Mouse (Mus musculus) forebrain, embryonic 13.5 days (tissue): ENCODE measurements around the gene Calhm1. TPM values are rescaled to one million over a fixed set of nuclear protein-coding genes. Genes with fewer than 3 reads are reported as not detected.
"Not testable (repeated sequence)": the region's sequence is repeated elsewhere in the genome, so short reads cannot be mapped to it uniquely, and the experiment has no call there.

ENCODE experiments used
- ATAC-seq: fragments of 200-750 bp; cut with Nextera tagmentation; 2 replicates; pipeline ENCODE4 v1.8.0; 2017
- H3K27ac ChIP-seq: fragments of 300-500 bp; sonication (generic); 2 replicates; pipeline ENCODE4 v1.5.1; 2015; ENCODE audit warnings: inconsistent platforms, mild to moderate bottlenecking, moderate library complexity
- H3K27me3 ChIP-seq: fragments of 300-500 bp; sonication (generic); 2 replicates; pipeline ENCODE4 v1.6.1; 2015; ENCODE audit warnings: mild to moderate bottlenecking, inconsistent platforms
- H3K36me3 ChIP-seq: fragments of 300-500 bp; sonication (generic); 2 replicates; pipeline ENCODE4 v1.6.1; 2015; ENCODE audit warnings: mild to moderate bottlenecking, inconsistent platforms; ENCODE audit not compliant: poor library complexity, severe bottlenecking
- H3K4me1 ChIP-seq: fragments of 300-500 bp; sonication (generic); 2 replicates; pipeline ENCODE4 v1.6.1; 2015; ENCODE audit warnings: inconsistent platforms
- H3K4me2 ChIP-seq: fragments of 300-500 bp; sonication (generic); 2 replicates; pipeline ENCODE4 v1.6.1; 2015; ENCODE audit warnings: inconsistent platforms, mild to moderate bottlenecking, moderate library complexity
- H3K4me3 ChIP-seq: fragments of 300-500 bp; sonication (generic); 2 replicates; pipeline ENCODE4 v1.5.1; 2015; ENCODE audit warnings: mild to moderate bottlenecking, inconsistent platforms
- H3K9ac ChIP-seq: fragments of 300-500 bp; sonication (generic); 2 replicates; pipeline ENCODE4 v1.6.1; 2015; ENCODE audit warnings: mild to moderate bottlenecking, inconsistent platforms
- H3K9me3 ChIP-seq: fragments of 300-500 bp; sonication (generic); replicated peaks from 2 replicates; pipeline ENCODE4 v1.6.1; 2016; ENCODE audit warnings: inconsistent platforms
- WGBS: fragments of 180-500 bp; shearing (Covaris S2); methylation state at CpG from one replicate; pipeline ENCODE4 v1.1.7; 2015; 5-methylcytosine and 5-hydroxymethylcytosine counted together
- polyA plus RNA-seq: library from polyadenylated mRNA; unstranded; fragments of >200 nt; fragmentation: Nextera tagmentation; extraction: Ambion mirVana; gene quantifications from 2 replicates; pipeline ENCODE4 v1.2.1, GENCODE M21; 2015

The Calhm1 gene
- polyA plus RNA-seq, 1 experiment from 2014 or later, result not detected

GRCm38 (mm10) chr19:47149854-47150253 lies 5.8 kb upstream of the Calhm1 start:
- no peaks in the 10 kb centered on the region for H3K27me3 ChIP-seq
- H3K4me1 ChIP-seq, result no peaks in the 10 kb centered on the region
- no peaks in the 10 kb centered on the region for H3K36me3 ChIP-seq
- ATAC-seq, result no peak
- H3K9me3 ChIP-seq, result no peaks in the 10 kb centered on the region
- no peak overlapping the region for H3K4me3 ChIP-seq
- no peak overlapping the region for H3K27ac ChIP-seq
- H3K4me2 ChIP-seq, result no peak overlapping the region
- H3K9ac ChIP-seq, result no peak overlapping the region
- 76% methylated on average over 3 of the region's 4 CpGs for WGBS

- H3K9ac ChIP-seq, result no peak overlapping the region
- 80% methylated on average over 5 of the region's 5 CpGs for WGBS
Observed at GRCm38 (mm10) chr19:47148267-47148847, 4.3 kb upstream of the Calhm1 start.

DNA sequence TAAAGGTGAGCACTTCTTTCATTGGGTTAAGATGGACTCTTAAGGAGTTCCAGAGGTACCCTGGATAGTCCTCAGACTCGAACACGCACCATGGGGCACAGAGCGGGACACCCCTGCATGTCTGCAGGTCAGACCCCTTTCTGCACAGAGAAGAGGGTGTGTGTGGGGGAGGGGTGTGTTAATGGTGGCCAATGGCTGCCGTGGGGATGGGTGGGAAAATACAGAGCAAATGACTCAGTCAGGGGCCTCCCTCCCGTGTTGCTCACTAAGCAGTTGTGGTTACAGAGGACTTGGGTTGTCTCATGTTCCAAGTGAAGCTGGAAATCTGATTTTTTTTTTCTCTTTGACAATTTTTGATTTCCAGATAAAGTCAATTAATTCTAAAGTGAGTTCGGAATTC lies 1.6 kb downstream of the Calhm1 start:
- Histone ChIP-seq H3K4me3 (no peak overlapping the region), H3K27ac (no peak overlapping the region), H3K27me3 (no peaks in the 10 kb centered on the region), H3K36me3 (no peaks in the 10 kb centered on the region), H3K9me3 (no peaks in the 10 kb centered on the region), H3K4me1 (peaks cover 11% of the 10 kb centered on the region), H3K9ac (no peak overlapping the region), H3K4me2 (no peak overlapping the region)
- 78% methylated on average over 6 of the region's 6 CpGs for WGBS
- no peak for ATAC-seq

More at GRCm38 (mm10) chr19:47148267-47148847, 4.3 kb upstream of the Calhm1 start:
- no peaks in the 10 kb centered on the region for H3K27me3 ChIP-seq
- H3K4me3 ChIP-seq, result no peak overlapping the region
- no peaks in the 10 kb centered on the region for H3K4me1 ChIP-seq
- ATAC-seq, result no peak
- no peaks in the 10 kb centered on the region for H3K9me3 ChIP-seq
- no peak overlapping the region for H3K27ac ChIP-seq
- no peak overlapping the region for H3K4me2 ChIP-seq
- H3K36me3 ChIP-seq, result no peaks in the 10 kb centered on the region

DNA sequence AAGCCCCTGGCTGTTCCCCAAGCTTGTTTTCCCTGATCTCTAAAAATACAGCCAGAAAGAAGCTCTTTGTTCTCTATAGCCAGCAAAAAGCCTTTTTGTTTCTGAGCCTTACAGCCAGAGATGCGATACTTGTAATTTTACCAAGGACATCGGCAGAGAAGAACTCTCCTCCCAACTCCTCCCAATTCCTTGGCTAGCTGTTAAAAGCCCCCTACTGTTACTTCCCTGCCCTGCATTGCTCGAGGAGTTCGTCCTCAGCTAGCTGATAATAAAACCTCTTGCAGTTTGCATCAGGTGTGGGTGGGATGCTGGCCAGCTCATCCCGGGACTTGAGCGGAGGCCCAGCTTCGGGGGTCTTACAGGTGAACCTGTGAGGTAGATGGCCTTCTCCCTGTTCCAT lies 4.4 kb downstream of the Calhm1 start:
- H3K4me3 ChIP-seq, H3K4me2 ChIP-seq, ATAC-seq, H3K9ac ChIP-seq, H3K27me3 ChIP-seq, H3K36me3 ChIP-seq, H3K27ac ChIP-seq, H3K9me3 ChIP-seq: not testable (repeated sequence)
- 41% methylated on average over 7 of the region's 7 CpGs for WGBS
- H3K4me1 ChIP-seq, result peaks cover 19% of the 10 kb centered on the region

- H3K36me3 ChIP-seq, result peaks cover 7% of the 10 kb centered on the region; the same call in 1 of the 2 replicates
- ATAC-seq, result peak; percentile 53; the same call in 1 of the 2 replicates
- peak within 1 kb of the TSS; percentile 54 for H3K9ac ChIP-seq
- peak within 1 kb of the TSS; percentile 17 for H3K4me3 ChIP-seq
- H3K27ac ChIP-seq, result no peak within 1 kb of the TSS
- peaks cover 19% of the 10 kb centered on the region for H3K4me1 ChIP-seq
- H3K27me3 ChIP-seq, result no peaks in the 10 kb centered on the region
- peak within 1 kb of the TSS; percentile 54 for H3K4me2 ChIP-seq
- 12% methylated on average over 28 of the region's 28 CpGs for WGBS
- H3K9me3 ChIP-seq, result no peaks in the 10 kb centered on the region
Observed at GRCm38 (mm10) chr19:47137771-47138421, 6.2 kb downstream of the Calhm1 start, which contains the start of gene Calhm2. Gene Calhm2, minus strand, starts transcription at chr19:47138294.

- peaks cover 14% of the 10 kb centered on the region for H3K36me3 ChIP-seq
- peak overlapping the region; percentile 54 for H3K4me2 ChIP-seq
- H3K9ac ChIP-seq, result 0 out of 2 replicates have a peak overlapping the region, but pooled peaks have one; percentile 54
- ATAC-seq, result peak; percentile 48; the same call in 1 of the 2 replicates
- 44% methylated on average over 6 of the region's 6 CpGs for WGBS
- H3K4me1 ChIP-seq, result peaks cover 19% of the 10 kb centered on the region
- no peaks in the 10 kb centered on the region for H3K27me3 ChIP-seq
- no peaks in the 10 kb centered on the region for H3K9me3 ChIP-seq
- H3K27ac ChIP-seq, result no peak overlapping the region
- no peak overlapping the region for H3K4me3 ChIP-seq
Observed at GRCm38 (mm10) chr19:47137051-47137581, 6.9 kb downstream of the Calhm1 start.

DNA sequence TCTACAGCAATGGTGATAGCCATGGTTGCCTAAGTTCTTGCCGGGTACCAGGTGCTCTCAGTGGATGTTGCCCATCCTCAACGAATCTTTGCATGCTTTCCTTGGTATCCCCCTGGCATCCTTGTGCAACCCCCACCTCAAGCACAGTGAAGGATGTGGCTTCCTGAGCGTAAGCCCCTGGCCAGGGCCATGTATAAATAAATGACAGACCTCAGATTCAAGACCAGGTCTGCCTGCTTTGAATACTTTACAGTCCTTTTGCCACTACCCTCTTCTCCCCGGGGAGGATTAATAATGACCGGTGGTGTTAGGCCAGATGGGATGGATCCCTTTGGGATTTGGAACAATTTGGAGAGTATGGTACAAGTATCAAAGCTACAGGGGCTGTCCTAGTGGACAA lies 7.9 kb downstream of the Calhm1 start:
- no peaks in the 10 kb centered on the region for H3K9me3 ChIP-seq
- peaks cover 19% of the 10 kb centered on the region for H3K4me1 ChIP-seq
- no peaks in the 10 kb centered on the region for H3K27me3 ChIP-seq
- H3K4me3 ChIP-seq, result no peak overlapping the region
- 88% methylated on average over 5 of the region's 5 CpGs for WGBS
- H3K9ac ChIP-seq, result no peak overlapping the region
- H3K36me3 ChIP-seq, result peaks cover 24% of the 10 kb centered on the region
- no peak overlapping the region for H3K27ac ChIP-seq
- no peak for ATAC-seq
- no peak overlapping the region for H3K4me2 ChIP-seq

GRCm38 (mm10) chr19:47135568-47135967 lies 8.5 kb downstream of the Calhm1 start:
- H3K4me2 ChIP-seq, result no peak overlapping the region
- H3K4me1 ChIP-seq, result peaks cover 19% of the 10 kb centered on the region
- H3K4me3 ChIP-seq, result no peak overlapping the region
- H3K27ac ChIP-seq, result no peak overlapping the region
- WGBS, result 91% methylated on average over 17 of the region's 17 CpGs
- H3K9ac ChIP-seq, result no peak overlapping the region
- H3K9me3 ChIP-seq, result no peaks in the 10 kb centered on the region
- no peak for ATAC-seq
- H3K27me3 ChIP-seq, result no peaks in the 10 kb centered on the region
- peaks cover 30% of the 10 kb centered on the region for H3K36me3 ChIP-seq

- Histone ChIP-seq H3K4me3 (no peak overlapping the region), H3K4me2 (no peak overlapping the region), H3K27me3 (no peaks in the 10 kb centered on the region), H3K36me3 (peaks cover 54% of the 10 kb centered on the region), H3K4me1 (peaks cover 15% of the 10 kb centered on the region), H3K27ac (no peak overlapping the region), H3K9me3 (no peaks in the 10 kb centered on the region), H3K9ac (no peak overlapping the region)
- WGBS, result 89% methylated on average over 7 of the region's 7 CpGs
- no peak for ATAC-seq
Observed at GRCm38 (mm10) chr19:47133161-47133560, 10.9 kb downstream of the Calhm1 start.

DNA sequence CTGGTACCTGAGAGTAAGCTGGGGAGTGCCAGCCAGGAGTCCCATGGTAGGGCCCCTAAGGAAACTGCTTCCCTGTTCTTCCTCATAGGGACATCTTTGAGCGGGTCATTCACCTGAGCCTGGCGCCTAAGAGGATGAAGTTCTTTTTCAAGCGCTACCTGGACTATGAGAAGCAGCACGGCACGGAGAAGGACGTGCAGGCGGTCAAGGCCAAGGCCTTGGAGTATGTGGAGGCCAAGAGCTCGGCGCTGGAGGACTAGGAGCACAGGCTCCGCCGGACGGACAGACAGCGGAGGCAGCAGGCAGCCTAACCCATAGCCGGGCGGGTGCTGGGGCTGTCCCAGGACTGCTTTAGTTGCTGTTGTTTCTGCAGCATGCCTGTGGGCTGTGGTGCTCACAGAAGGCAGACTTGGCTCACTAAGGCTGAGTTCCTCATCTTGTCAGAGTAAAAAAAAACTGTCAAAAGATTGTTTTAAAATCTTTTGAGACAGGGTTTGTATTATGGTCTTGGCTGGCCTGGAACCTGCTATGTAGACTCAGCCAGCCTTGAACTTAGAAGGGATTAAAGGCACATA lies 13.4 kb downstream of the Calhm1 start:
- Histone ChIP-seq H3K4me1 (no peaks in the 10 kb centered on the region), H3K27me3 (no peaks in the 10 kb centered on the region), H3K36me3 (peaks cover 79% of the 10 kb centered on the region), H3K9me3 (no peaks in the 10 kb centered on the region), H3K9ac (no peak overlapping the region), H3K4me3 (no peak overlapping the region), H3K4me2 (no peak overlapping the region), H3K27ac (no peak overlapping the region)
- ATAC-seq, result no peak
- 96% methylated on average over 15 of the region's 15 CpGs for WGBS

GRCm38 (mm10) chr19:47128835-47129234 lies 15.2 kb downstream of the Calhm1 start:
- H3K4me1 ChIP-seq, result no peaks in the 10 kb centered on the region
- ATAC-seq, result no peak
- no peak overlapping the region for H3K9ac ChIP-seq
- H3K36me3 ChIP-seq, result peaks cover 95% of the 10 kb centered on the region
- H3K27ac ChIP-seq, result no peak overlapping the region
- H3K9me3 ChIP-seq, result no peaks in the 10 kb centered on the region
- H3K27me3 ChIP-seq, result no peaks in the 10 kb centered on the region
- no peak overlapping the region for H3K4me3 ChIP-seq
- no peak overlapping the region for H3K4me2 ChIP-seq
- WGBS, result 94% methylated on average over 11 of the region's 11 CpGs

DNA sequence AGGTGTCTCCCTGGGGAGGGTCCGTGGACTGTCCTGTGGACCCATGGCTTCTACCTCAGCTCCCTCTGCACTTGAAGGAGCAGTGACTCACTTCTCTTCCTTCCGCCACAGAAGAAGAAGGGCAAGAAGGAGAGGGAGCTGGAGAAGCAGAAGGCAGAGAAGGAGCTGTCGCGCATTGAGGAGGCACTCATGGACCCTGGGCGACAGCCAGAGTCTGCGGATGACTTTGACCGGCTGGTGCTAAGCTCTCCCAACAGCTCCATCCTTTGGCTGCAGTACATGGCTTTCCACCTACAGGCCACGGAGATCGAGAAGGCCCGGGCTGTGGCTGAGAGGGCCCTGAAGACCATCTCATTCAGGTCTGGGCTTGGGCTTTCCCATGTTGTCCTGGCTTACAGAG lies 15.9 kb downstream of the Calhm1 start:
- H3K9me3 ChIP-seq, result no peaks in the 10 kb centered on the region
- H3K27me3 ChIP-seq, result no peaks in the 10 kb centered on the region
- H3K9ac ChIP-seq, result no peak overlapping the region
- no peak for ATAC-seq
- H3K4me1 ChIP-seq, result no peaks in the 10 kb centered on the region
- H3K4me3 ChIP-seq, result no peak overlapping the region
- H3K4me2 ChIP-seq, result no peak overlapping the region
- WGBS, result 97% methylated on average over 10 of the region's 10 CpGs
- H3K36me3 ChIP-seq, result peaks cover 91% of the 10 kb centered on the region
- no peak overlapping the region for H3K27ac ChIP-seq
